Mouse (Mus musculus) adrenal gland, postnatal 10 days (tissue): ENCODE data around the gene Hdac1. TPM values are rescaled to one million over a fixed set of nuclear protein-coding genes. Genes with fewer than 3 reads are reported as not detected.

Source experiments
- DNase-seq: peaks from one replicate; pipeline ENCODE4 v3.0.0; 2021; ENCODE audit warnings: mixed read lengths
- microRNA-seq: library from miRNA; unstranded; fragments of <30 nt; microRNA quantifications from one replicate; pipeline ENCODE4 v1.2.0, GENCODE M21; 2021
- total RNA-seq, 2 experiments: library from RNA; stranded (reverse); gene quantifications; 2 replicates each; pipeline ENCODE4 v1.2.3; 2021

Hdac1 gene
- total RNA-seq, 2 experiments from 2014 or later: 54.5 to 59.1 TPM

- no peak for DNase-seq
Observed at GRCm38 (mm10) chr4:129476047-129476446, 66.5 kb downstream of the Hdac1 start.

Small RNAs within 50 kb of the gene (microRNA-seq; reads per million reads assigned to microRNA genes)
- gene Mir8119: not detected

Other genes starting within 250 kb of the Hdac1 start
- gene Rbbp4, start 207.3 kb downstream of the Hdac1 start, total RNA-seq: 100 to 1,000 TPM; 142 to 146 TPM
- 10 to 100 TPM; 41.1 to 41.5 TPM for gene Zbtb8os, start 207.0 kb downstream of the Hdac1 start, total RNA-seq
- gene Zbtb8a, start 164.6 kb downstream of the Hdac1 start, total RNA-seq: 10 to 100 TPM; 10.1 to 10.7 TPM
- gene Zbtb8b, start 101.9 kb downstream of the Hdac1 start, total RNA-seq: under 1 TPM; 0.33 to 0.39 TPM
- gene Bsdc1, start 81.1 kb downstream of the Hdac1 start, total RNA-seq: 10 to 100 TPM; 41.3 to 45.7 TPM
- not detected for gene Tssk3, start 51.7 kb downstream of the Hdac1 start, total RNA-seq
- not detected for gene Fam229a, start 51.5 kb downstream of the Hdac1 start, total RNA-seq
- gene Marcksl1, start 29.1 kb downstream of the Hdac1 start, total RNA-seq: 10 to 100 TPM; 75.3 to 85.9 TPM
- 1 to 10 TPM; 8.1 to 9.8 TPM for gene Lck, start 30.9 kb upstream of the Hdac1 start, total RNA-seq
- gene Fam167b, start 35.8 kb upstream of the Hdac1 start, total RNA-seq: 10 to 100 TPM; 24.4 to 28.1 TPM
- 100 to 1,000 TPM; 192 to 198 TPM for gene Eif3i, start 57.9 kb upstream of the Hdac1 start, total RNA-seq
- 10 to 100 TPM; 83.6 to 86.2 TPM for gene Tmem234, start 58.0 kb upstream of the Hdac1 start, total RNA-seq
- gene Dcdc2b, start 71.5 kb upstream of the Hdac1 start, total RNA-seq: 1 to 10 TPM in 1 of 2 experiments, under 1 TPM in 1; 0.99 to 2.0 TPM
- gene Iqcc, start 76.4 kb upstream of the Hdac1 start, total RNA-seq: 10 to 100 TPM; 17.4 to 28.2 TPM
- 10 to 100 TPM; 59.4 to 64.4 TPM for gene Ccdc28b, start 81.2 kb upstream of the Hdac1 start, total RNA-seq
- gene Txlna, start 98.4 kb upstream of the Hdac1 start, total RNA-seq: 10 to 100 TPM; 56.7 to 61.2 TPM
- gene Kpna6, start 130.1 kb upstream of the Hdac1 start, total RNA-seq: 10 to 100 TPM; 70.4 to 80.6 TPM
- 10 to 100 TPM in 1 of 2 experiments, 1 to 10 TPM in 1; 9.7 to 11.4 TPM for gene Tmem39b, start 154.1 kb upstream of the Hdac1 start, total RNA-seq
- 10 to 100 TPM; 64.3 to 83.7 TPM for gene Khdrbs1, start 199.6 kb upstream of the Hdac1 start, total RNA-seq